Mouse (Mus musculus): Measurements from ENCODE around the gene Jazf1. TPM values are rescaled to one million over a fixed set of nuclear protein-coding genes. Genes with fewer than 3 reads are reported as not detected.

Jazf1 gene
- total and polyA plus RNA-seq, 3 experiments, result 0.42 to 1.7 (median 0.75) TPM

- Histone ChIP-seq H3K4me1 (ENCODE audit: control insufficient read depth in 1 of 2, insufficient read depth in 2 of 2) (no peaks in the 10 kb centered on the region), H3K27ac (ENCODE audit: insufficient read depth, low read depth) (no peak overlapping the region), H3K27me3 (replicated peaks) (no peaks in the 10 kb centered on the region), H3K79me2 (replicated peaks; ENCODE audit: control insufficient read depth, extremely low read depth, insufficient read depth, poor library complexity, severe bottlenecking) (no peaks in the 10 kb centered on the region), H3K9me3 (replicated peaks; ENCODE audit: low read length) (no peaks in the 10 kb centered on the region), H3K4me2 (ENCODE audit: insufficient read depth, low read depth, poor library complexity, severe bottlenecking) (no peak overlapping the region), H3K4me3 (replicated peaks in 1 of 3; ENCODE audit: low read depth in 2 of 3, low read length in 2 of 3, poor library complexity in 1 of 3) (no peak overlapping the region), H3K36me3 (replicated peaks in 1 of 2; ENCODE audit: control insufficient read depth in 1 of 2, insufficient read depth in 1 of 2, low read length in 1 of 2) (no peaks in the 10 kb centered on the region), H3K9ac (ENCODE audit: insufficient read depth, low read depth) (no peak overlapping the region)
- dilution Hi-C loops (cut with MboI; ENCODE audit: extremely low pct_ligation_motif_present, extremely low pct_unique_long_range_greater_than_20kb, low sequenced_read_pairs), result no loop called here
- no peak for DNase-seq (ENCODE audit: extremely low read depth)
- in situ Hi-C loops (cut with MboI; ENCODE audit: low pct_ligation_motif_present, low pct_unique_long_range_greater_than_20kb, low sequenced_read_pairs), result no loop called here
- no peak for TF ChIP-seq MYC (IDR thresholded peaks at IDR 0.05; ENCODE audit: low read depth, low read length)
- no peak for TF ChIP-seq EP300 (IDR thresholded peaks at IDR 0.05; ENCODE audit: low read length)
- TF ChIP-seq ZC3H11A (IDR thresholded peaks at IDR 0.05; ENCODE audit: low read depth, low read length), result no peak
- no peak for TF ChIP-seq ZNF384 (IDR thresholded peaks at IDR 0.05; ENCODE audit: low read depth, low read length)
- no peak for TF ChIP-seq MAFK (IDR thresholded peaks at IDR 0.05; ENCODE audit: insufficient replicate concordance, low read length)
- no peak for TF ChIP-seq CTCF (conservative IDR thresholded peaks at IDR 0.05 in 1 of 2, IDR thresholded peaks at IDR 0.05 in 1 of 2; ENCODE audit: low read depth in 2 of 2, low read length in 2 of 2)
- TF ChIP-seq NELFE (IDR thresholded peaks at IDR 0.05; ENCODE audit: low read depth, low read length), result no peak
- TF ChIP-seq SIN3A (IDR thresholded peaks at IDR 0.05; ENCODE audit: low read length), result no peak
- TF ChIP-seq MAX (IDR thresholded peaks at IDR 0.05; ENCODE audit: low read length), result no peak
- no peak for TF ChIP-seq JUND (conservative IDR thresholded peaks at IDR 0.05; ENCODE audit: low read depth, low read length)
- no peak for TF ChIP-seq BHLHE40 (IDR thresholded peaks at IDR 0.05; ENCODE audit: low read depth, low read length)
- no peak for TF ChIP-seq USF1 (IDR thresholded peaks at IDR 0.05; ENCODE audit: low read depth, low read length)
- TF ChIP-seq ELF1 (IDR thresholded peaks at IDR 0.05; ENCODE audit: low read depth, low read length), result no peak
- no peak for TF ChIP-seq RAD21 (IDR thresholded peaks at IDR 0.05; ENCODE audit: low read depth, low read length)
- TF ChIP-seq JUN (IDR thresholded peaks at IDR 0.05; ENCODE audit: insufficient read depth, low read depth, low read length), result no peak
- TF ChIP-seq NRF1 (IDR thresholded peaks at IDR 0.05; ENCODE audit: low read depth, low read length), result no peak
- no peak for TF ChIP-seq MXI1 (IDR thresholded peaks at IDR 0.05; ENCODE audit: low read depth, low read length)
- no peak for TF ChIP-seq POLR2AphosphoS2 (IDR thresholded peaks at IDR 0.05; ENCODE audit: low read depth, low read length)
- TF ChIP-seq POLR2A (IDR thresholded peaks at IDR 0.05; ENCODE audit: low read depth, low read length), result no peak
- no peak for TF ChIP-seq GABPA (IDR thresholded peaks at IDR 0.05; ENCODE audit: insufficient replicate concordance, low read depth, low read length)
Measured at GRCm38 (mm10) chr6:52990816-52991215, 77.6 kb downstream of the Jazf1 start.

- DNase-seq (ENCODE audit: extremely low read depth), result no peak
- in situ Hi-C loops (cut with MboI; ENCODE audit: low pct_ligation_motif_present, low pct_unique_long_range_greater_than_20kb, low sequenced_read_pairs) (loop anchor here (10.0 kb wide), 1 partner anchor 143 kb away; no protein-coding TSS in a partner anchor), dilution Hi-C loops (cut with MboI; ENCODE audit: extremely low pct_ligation_motif_present, extremely low pct_unique_long_range_greater_than_20kb, low sequenced_read_pairs) (no loop called here)
- Histone ChIP-seq H3K4me1 (ENCODE audit: control insufficient read depth in 1 of 2, insufficient read depth in 2 of 2) (no peaks in the 10 kb centered on the region), H3K27ac (ENCODE audit: insufficient read depth, low read depth) (no peak overlapping the region), H3K9me3 (replicated peaks; ENCODE audit: low read length) (no peaks in the 10 kb centered on the region), H3K79me2 (replicated peaks; ENCODE audit: control insufficient read depth, extremely low read depth, insufficient read depth, poor library complexity, severe bottlenecking) (no peaks in the 10 kb centered on the region), H3K27me3 (replicated peaks) (no peaks in the 10 kb centered on the region), H3K4me3 (replicated peaks in 1 of 3; ENCODE audit: low read depth in 2 of 3, low read length in 2 of 3, poor library complexity in 1 of 3) (no peak overlapping the region), H3K9ac (ENCODE audit: insufficient read depth, low read depth) (no peak overlapping the region), H3K36me3 (replicated peaks in 1 of 2; ENCODE audit: control insufficient read depth in 1 of 2, insufficient read depth in 1 of 2, low read length in 1 of 2) (no peaks in the 10 kb centered on the region), H3K4me2 (ENCODE audit: insufficient read depth, low read depth, poor library complexity, severe bottlenecking) (no peak overlapping the region)
- TF ChIP-seq BHLHE40 (IDR thresholded peaks at IDR 0.05; ENCODE audit: low read depth, low read length) (no peak), E2F4 (IDR thresholded peaks at IDR 0.05; ENCODE audit: insufficient replicate concordance, low read depth, low read length) (no peak), ELF1 (IDR thresholded peaks at IDR 0.05; ENCODE audit: low read depth, low read length) (no peak), GABPA (IDR thresholded peaks at IDR 0.05; ENCODE audit: insufficient replicate concordance, low read depth, low read length) (no peak)
Measured at GRCm38 (mm10) chr6:52987905-52988640, 80.4 kb downstream of the Jazf1 start.
